Mouse (Mus musculus): ENCODE data around the gene Fam129b. TPM values are rescaled to one million over a fixed set of nuclear protein-coding genes. Genes with fewer than 3 reads are reported as not detected.
"Not testable (repeated sequence)": the region's sequence is repeated elsewhere in the genome, so short reads cannot be mapped to it uniquely, and the experiment has no call there.

The Fam129b gene
- polyA plus RNA-seq, 1 experiment from 2014 or later = 29.7 TPM

DNA sequence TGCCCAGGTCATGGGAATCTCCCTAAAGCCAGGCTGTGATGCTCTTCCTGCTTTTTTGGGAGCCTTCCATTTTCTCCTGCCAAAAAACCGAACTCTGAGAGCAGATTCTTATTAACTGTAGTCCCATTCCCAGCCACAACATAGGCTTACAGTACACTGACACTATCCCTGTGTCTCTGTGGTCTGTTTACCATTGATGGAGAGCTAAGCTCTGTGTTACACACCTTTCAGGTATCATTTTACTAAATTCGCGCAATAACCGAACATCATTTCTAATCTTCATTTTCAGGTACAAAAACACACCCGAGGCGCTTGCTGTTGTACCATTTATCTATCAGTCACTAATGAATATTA lies 28.5 kb upstream of the Fam129b start:
- peak overlapping the region; percentile 99 for H3K4me3 ChIP-seq
- no peaks in the 10 kb centered on the region for H3K9me3 ChIP-seq
- peaks cover 6% of the 10 kb centered on the region; the same call in 1 of the 2 replicates for H3K27me3 ChIP-seq (replicated peaks)
- peak overlapping the region; percentile 58; the same call in 1 of the 2 replicates for H3K27ac ChIP-seq
- no peaks in the 10 kb centered on the region for H3K36me3 ChIP-seq (replicated peaks)
- H3K4me2 ChIP-seq = peak overlapping the region; percentile 70
- WGBS = 50% methylated on average over 6 of the region's 6 CpGs
- no peak overlapping the region for H3K9ac ChIP-seq
- H3K4me1 ChIP-seq = peaks cover 38% of the 10 kb centered on the region
- peak; percentile 56 for ATAC-seq (replicated peaks)

DNA sequence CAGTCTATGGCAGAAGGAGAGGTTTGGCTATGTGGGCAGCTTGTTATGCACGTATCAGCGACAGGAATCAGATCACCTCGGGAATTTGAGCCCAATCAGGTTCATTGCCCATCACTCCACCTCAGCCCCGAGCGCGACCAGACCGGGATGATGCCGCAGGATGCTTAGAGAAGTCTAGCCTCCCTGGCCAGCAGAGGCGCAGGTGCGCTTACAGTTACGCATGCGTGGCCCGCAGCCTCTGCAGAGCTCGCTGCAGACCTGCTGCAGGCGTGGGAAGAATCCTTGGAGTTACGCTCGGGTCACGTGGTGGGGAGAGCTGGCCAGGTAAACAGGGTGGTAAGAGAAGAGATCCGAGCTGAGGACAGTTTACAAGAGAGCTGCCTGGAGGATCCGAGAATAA lies 23.8 kb upstream of the Fam129b start:
- Histone ChIP-seq H3K4me1 (peaks cover 13% of the 10 kb centered on the region), H3K4me2 (peak overlapping the region; percentile 50), H3K9ac (peak overlapping the region; percentile 29; the same call in 1 of the 2 replicates), H3K36me3 (replicated peaks) (no peaks in the 10 kb centered on the region), H3K4me3 (peak overlapping the region; percentile 10), H3K27ac (no peak overlapping the region; the same call in 1 of the 2 replicates), H3K9me3 (no peaks in the 10 kb centered on the region), H3K27me3 (replicated peaks) (peaks cover 6% of the 10 kb centered on the region; the same call in 1 of the 2 replicates)
- ATAC-seq (replicated peaks) = peak; percentile 37; the same call in 1 of the 2 replicates
- 2% methylated on average over 20 of the region's 20 CpGs for WGBS

DNA sequence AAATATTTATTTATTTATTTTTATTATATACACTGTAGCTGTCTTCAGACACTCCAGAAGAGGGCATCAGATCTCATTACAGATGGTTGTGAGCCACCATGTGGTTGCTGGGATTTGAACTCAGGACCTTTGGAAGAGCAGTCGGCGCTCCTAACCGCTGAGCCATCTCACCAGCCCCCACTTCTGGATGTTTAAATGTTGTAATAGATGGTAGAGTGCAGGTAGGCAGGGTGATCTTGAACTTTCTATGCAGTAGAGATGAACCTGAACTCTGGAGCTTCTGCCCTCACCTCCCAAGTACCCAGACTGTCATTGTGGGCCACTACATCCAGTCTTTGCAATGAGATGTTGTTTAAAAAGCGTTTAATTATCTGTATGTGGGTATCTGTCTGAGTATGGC lies 22.2 kb upstream of the Fam129b start:
- WGBS = 71% methylated on average over 4 of the region's 4 CpGs
- not testable (repeated sequence) for H3K9ac ChIP-seq; H3K9me3 ChIP-seq; H3K36me3 ChIP-seq (replicated peaks); ATAC-seq (replicated peaks); H3K27ac ChIP-seq; H3K27me3 ChIP-seq (replicated peaks); H3K4me2 ChIP-seq; H3K4me3 ChIP-seq
- peaks cover 14% of the 10 kb centered on the region for H3K4me1 ChIP-seq

DNA sequence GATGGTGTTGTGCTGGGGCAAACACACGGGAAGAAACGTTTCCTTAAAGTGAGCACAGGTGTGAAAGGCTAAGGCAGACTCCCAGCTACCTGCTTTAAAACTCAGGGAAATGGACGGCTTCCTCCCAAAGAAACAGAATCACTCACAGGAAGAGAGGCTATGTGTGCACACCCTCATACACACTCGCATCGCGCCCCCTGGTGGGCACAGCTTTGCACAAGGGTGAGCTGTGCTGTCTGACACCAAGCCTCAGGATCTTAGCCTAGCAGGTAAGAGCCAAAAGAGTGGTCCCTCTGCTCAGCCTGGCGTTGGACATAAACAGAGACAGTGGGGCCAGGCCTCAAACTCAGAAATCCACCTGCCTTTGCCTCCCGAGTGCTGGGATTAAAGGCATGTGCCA lies 21.7 kb upstream of the Fam129b start:
- ATAC-seq (replicated peaks) = 0 out of 2 replicates have a peak, but pooled peaks have one; percentile 31
- Histone ChIP-seq H3K4me2 (no peak overlapping the region), H3K36me3 (replicated peaks) (no peaks in the 10 kb centered on the region), H3K9ac (no peak overlapping the region), H3K4me1 (peaks cover 14% of the 10 kb centered on the region), H3K9me3 (no peaks in the 10 kb centered on the region), H3K27me3 (replicated peaks) (peaks cover 6% of the 10 kb centered on the region; the same call in 1 of the 2 replicates), H3K4me3 (no peak overlapping the region), H3K27ac (no peak overlapping the region)
- 5% methylated on average over 8 of the region's 8 CpGs for WGBS

DNA sequence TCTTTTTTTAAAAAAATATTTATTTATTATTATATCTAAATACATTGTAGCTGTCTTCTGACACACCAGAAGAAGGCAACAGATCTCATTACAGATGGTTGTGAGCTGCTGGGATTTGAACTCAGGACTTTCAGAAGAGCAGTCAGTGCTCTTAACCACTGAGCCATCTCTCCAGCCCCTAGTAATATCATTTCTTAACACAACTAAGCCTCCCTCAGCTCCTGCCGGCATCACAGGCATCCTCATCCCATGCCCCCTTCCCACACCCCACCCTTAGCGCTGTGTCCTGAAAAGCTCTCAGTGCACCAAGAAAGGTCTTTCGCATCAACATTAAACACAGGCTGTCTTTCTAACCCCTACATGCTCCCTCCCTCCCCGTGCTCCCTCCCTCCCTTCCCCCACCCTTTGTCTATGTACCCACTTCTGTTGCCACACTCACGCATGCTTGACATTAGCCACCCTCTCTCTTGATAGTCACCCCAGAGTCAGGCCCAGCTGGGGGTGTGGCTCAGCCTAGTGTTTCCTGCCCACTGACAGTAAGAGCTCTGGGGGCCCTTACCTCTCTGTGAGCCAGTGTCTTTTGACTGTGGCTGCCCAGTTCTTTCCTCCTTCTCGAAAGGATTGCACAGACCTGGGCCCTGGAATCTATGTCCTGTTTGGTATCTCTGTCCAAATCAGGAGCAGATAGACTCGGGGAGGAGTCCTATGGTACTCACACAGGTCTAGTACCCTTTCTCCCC lies 20.7 kb upstream of the Fam129b start:
- Histone ChIP-seq H3K27me3 (replicated peaks) (peaks cover 6% of the 10 kb centered on the region; the same call in 1 of the 2 replicates), H3K9me3 (no peaks in the 10 kb centered on the region), H3K9ac (no peak overlapping the region), H3K36me3 (replicated peaks) (no peaks in the 10 kb centered on the region), H3K4me1 (peaks cover 14% of the 10 kb centered on the region), H3K4me2 (no peak overlapping the region), H3K4me3 (no peak overlapping the region), H3K27ac (no peak overlapping the region)
- WGBS = 58% methylated on average over 7 of the region's 7 CpGs
- ATAC-seq (replicated peaks) = no peak

DNA sequence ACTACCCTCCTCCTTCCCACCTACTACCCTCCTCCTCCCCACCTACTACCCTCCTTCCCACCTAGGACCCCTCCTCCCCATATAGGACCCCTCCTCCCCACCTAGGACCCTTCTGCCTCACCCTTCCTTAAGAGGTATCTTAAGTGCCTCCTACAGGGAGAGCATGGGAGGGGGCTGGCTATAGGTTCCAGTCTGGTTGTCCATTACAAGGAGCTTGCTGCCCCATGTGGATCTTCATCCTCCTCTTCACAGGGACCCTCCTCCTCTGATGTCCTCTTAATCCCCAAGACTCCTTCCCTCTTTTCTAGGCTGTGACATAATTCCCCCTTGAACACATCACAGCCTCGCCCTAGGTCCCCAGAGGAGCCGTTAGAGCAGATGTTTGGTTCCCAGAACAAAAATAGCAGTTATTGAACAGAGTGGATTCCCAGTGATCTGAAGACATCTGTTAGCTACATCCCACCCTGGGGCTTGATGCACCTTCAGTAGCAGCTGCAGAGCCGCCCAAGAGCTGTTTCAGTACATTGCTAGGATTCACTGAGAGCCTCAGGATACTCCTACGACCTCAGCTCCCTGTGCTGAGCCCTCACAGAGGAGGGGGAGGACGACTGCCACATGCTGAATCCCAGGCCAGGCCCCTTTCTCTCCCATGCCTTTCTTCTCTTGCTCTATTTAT lies 20.0 kb upstream of the Fam129b start:
- Histone ChIP-seq H3K36me3 (replicated peaks) (no peaks in the 10 kb centered on the region), H3K4me2 (no peak overlapping the region), H3K4me1 (peaks cover 14% of the 10 kb centered on the region), H3K9me3 (no peaks in the 10 kb centered on the region), H3K27me3 (replicated peaks) (peaks cover 4% of the 10 kb centered on the region; the same call in 1 of the 2 replicates), H3K9ac (no peak overlapping the region), H3K4me3 (no peak overlapping the region), H3K27ac (no peak overlapping the region)
- 45% methylated on average over 5 of the region's 5 CpGs for WGBS
- ATAC-seq (replicated peaks) = no peak

DNA sequence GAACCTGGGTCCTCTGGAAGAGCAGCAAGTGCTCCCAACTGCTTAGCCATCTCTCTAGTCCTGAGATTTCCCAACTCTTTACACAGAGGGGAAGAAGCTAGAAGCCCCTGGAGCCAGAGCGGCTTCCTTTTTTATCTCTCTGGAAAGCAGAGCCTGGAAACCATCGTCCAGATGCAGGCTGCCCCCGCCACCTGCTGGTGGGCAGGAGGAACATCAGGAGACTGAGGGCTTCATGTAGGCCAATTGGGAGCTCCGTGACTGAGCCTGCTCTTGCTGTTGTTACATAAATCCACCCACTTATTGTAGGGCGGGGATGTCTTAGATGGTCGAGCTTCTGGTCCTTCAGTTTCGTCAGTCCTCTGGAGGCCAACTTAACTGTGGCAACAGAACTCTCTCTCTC lies 18.3 kb upstream of the Fam129b start:
- Histone ChIP-seq H3K4me1 (peaks cover 6% of the 10 kb centered on the region), H3K9me3 (no peaks in the 10 kb centered on the region), H3K27ac (no peak overlapping the region), H3K4me2 (peak overlapping the region; percentile 18; the same call in 1 of the 2 replicates), H3K9ac (no peak overlapping the region), H3K4me3 (no peak overlapping the region), H3K36me3 (replicated peaks) (no peaks in the 10 kb centered on the region), H3K27me3 (replicated peaks) (no peaks in the 10 kb centered on the region)
- WGBS = 2% methylated on average over 7 of the region's 7 CpGs
- ATAC-seq (replicated peaks) = peak; percentile 49; the same call in 1 of the 2 replicates

DNA sequence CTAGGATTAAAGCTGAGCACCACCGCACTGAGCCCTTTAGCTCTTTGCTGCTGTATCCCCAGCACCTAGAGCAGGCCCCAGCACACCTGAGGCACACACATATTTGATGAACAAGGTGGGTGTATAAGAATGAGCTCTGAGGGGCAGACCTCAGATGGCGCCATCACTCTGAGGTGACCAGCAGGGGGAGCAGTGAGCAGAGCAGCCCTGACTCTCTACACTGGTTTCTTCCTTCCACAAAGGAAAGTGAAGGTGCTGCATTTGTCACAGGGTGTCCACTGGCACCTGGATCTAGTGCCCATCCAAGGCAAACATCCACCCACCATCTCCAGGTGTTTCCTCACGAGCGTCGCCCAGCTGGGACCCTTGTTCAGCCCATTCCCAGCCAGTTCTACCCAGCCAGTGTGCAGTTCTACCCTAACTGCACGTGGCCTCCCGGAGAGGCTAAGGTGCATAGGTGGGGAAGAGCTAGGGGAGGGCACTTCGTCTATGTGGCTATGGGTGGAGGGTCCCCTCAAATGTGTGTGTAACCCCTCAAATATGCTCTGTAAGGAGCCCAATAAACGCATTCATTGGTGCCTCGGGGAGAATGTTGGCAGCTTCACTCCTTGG lies 16.8 kb upstream of the Fam129b start:
- peak; percentile 62; the same call in 1 of the 2 replicates for ATAC-seq (replicated peaks)
- no peak overlapping the region for H3K27ac ChIP-seq
- H3K4me1 ChIP-seq = peaks cover 5% of the 10 kb centered on the region
- no peak overlapping the region for H3K4me2 ChIP-seq
- H3K9me3 ChIP-seq = no peaks in the 10 kb centered on the region
- WGBS = 47% methylated on average over 10 of the region's 10 CpGs
- H3K4me3 ChIP-seq = no peak overlapping the region
- H3K36me3 ChIP-seq (replicated peaks) = no peaks in the 10 kb centered on the region
- H3K27me3 ChIP-seq (replicated peaks) = no peaks in the 10 kb centered on the region
- H3K9ac ChIP-seq = no peak overlapping the region

DNA sequence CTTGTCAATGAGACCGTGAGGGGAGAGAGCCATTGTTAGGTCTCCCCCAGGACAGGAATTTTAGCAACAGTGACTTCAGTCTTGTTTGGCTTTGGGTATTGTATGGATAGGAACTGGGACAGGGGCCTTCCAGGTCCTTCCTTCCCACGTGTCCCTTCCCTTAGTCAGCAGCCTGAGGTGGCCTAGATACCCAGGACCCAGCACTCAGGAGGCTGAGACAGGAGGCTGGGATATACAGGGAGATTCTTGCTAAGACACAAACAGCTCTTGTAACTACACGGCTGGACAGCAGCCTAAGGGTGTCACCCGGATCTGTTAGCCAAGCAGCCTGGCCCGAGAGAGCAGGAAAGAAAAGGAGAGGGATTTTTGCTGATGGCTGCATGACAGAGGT lies 16.3 kb upstream of the Fam129b start:
- Histone ChIP-seq H3K4me2 (no peak overlapping the region), H3K4me1 (peaks cover 5% of the 10 kb centered on the region), H3K36me3 (replicated peaks) (no peaks in the 10 kb centered on the region), H3K9ac (no peak overlapping the region), H3K27me3 (replicated peaks) (no peaks in the 10 kb centered on the region), H3K9me3 (no peaks in the 10 kb centered on the region), H3K4me3 (no peak overlapping the region), H3K27ac (no peak overlapping the region)
- ATAC-seq (replicated peaks) = no peak
- 85% methylated on average over 5 of the region's 5 CpGs for WGBS

DNA sequence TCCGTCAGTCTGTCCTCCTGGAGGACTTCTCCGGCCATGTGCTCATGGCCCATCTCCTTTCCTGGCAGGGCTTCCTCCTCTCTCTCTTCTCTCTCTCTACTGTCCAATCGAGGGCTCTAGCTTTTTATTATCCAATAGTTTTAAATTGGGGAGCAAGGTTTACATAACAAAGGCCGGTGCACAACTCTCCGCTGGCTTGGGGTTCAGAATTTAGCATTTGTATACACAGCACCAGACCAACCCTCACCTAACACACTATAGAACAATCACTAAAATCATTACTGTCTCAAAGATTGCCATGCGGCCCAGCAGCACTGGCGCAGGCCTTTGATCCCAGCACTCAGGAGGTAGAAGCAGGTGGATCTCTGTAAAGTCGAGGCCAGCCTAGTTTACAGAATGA lies 15.1 kb upstream of the Fam129b start:
- Histone ChIP-seq H3K4me1 (peaks cover 5% of the 10 kb centered on the region), H3K36me3 (replicated peaks) (no peaks in the 10 kb centered on the region), H3K9me3 (no peaks in the 10 kb centered on the region), H3K9ac (no peak overlapping the region), H3K27ac (no peak overlapping the region), H3K27me3 (replicated peaks) (no peaks in the 10 kb centered on the region), H3K4me3 (no peak overlapping the region), H3K4me2 (no peak overlapping the region)
- no peak for ATAC-seq (replicated peaks)
- WGBS = 80% methylated on average over 8 of the region's 8 CpGs

DNA sequence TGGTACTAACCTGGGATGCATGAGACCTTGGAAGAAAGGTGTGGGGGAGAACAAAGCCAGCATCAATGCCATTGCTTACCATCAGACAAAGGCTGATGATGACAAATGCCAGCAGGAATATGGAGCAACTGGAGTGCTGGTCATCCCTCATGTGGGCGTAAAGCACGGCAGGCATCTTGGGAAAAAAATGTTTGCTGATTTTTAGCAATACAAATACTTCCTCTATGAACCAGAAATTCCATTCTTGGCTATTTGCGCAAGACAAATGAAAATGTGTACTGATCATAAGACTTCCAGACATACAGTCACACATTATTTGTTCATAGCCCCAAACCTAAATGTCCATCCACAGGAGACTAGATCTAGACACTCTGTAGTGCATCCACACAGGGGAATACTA lies 12.6 kb upstream of the Fam129b start:
- H3K27ac ChIP-seq = no peak overlapping the region
- H3K27me3 ChIP-seq (replicated peaks) = no peaks in the 10 kb centered on the region
- no peak overlapping the region for H3K4me3 ChIP-seq
- no peaks in the 10 kb centered on the region for H3K4me1 ChIP-seq
- no peaks in the 10 kb centered on the region for H3K9me3 ChIP-seq
- H3K9ac ChIP-seq = no peak overlapping the region
- H3K36me3 ChIP-seq (replicated peaks) = no peaks in the 10 kb centered on the region
- WGBS = 94% methylated on average over 3 of the region's 3 CpGs
- no peak overlapping the region for H3K4me2 ChIP-seq
- no peak for ATAC-seq (replicated peaks)

DNA sequence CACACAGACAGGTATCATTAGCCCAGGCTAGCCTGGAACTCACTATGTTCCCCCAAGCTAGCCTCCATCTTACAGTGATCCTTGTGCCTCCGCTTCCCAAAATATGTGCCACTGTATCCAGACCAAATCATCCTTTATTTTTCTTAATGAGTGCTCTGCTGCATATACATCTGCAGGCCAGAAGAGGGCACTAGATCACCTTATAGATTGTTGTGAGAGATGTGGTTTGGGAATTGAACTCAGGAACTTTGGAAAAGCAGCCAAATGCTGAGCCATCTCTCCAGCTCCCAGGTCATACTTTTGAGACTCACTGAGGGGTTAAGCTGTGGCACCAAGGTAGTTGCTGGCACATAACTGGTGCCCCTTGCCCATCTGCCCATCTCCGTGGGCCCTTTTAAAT lies 11.2 kb upstream of the Fam129b start:
- Histone ChIP-seq H3K4me3 (no peak overlapping the region), H3K27me3 (replicated peaks) (no peaks in the 10 kb centered on the region), H3K27ac (no peak overlapping the region), H3K9ac (no peak overlapping the region), H3K4me1 (no peaks in the 10 kb centered on the region), H3K4me2 (no peak overlapping the region), H3K9me3 (no peaks in the 10 kb centered on the region), H3K36me3 (replicated peaks) (no peaks in the 10 kb centered on the region)
- 64% methylated on average over 2 of the region's 2 CpGs for WGBS
- no peak for ATAC-seq (replicated peaks)
